Mouse (Mus musculus) CH12.LX (cell line): ENCODE measurements at regions not wholly inside any gene's neighbourhood (a gene's known extent, or its start where the extent isn't known, plus 50 kb on each side); places are given as distances from the start of the nearest gene placed in this dataset.

Experiments used
- DNase-seq: peaks from one replicate; pipeline ENCODE4 v3.0.0-alpha.2; 2013; ENCODE audit errors: extremely low read depth
- H3K27ac ChIP-seq: 2 replicates; pipeline ENCODE4 v1.5.1; 2012; ENCODE audit warnings: low read depth, mild to moderate bottlenecking, control low read depth, moderate library complexity; ENCODE audit not compliant: insufficient read depth
- H3K27me3 ChIP-seq: replicated peaks from 2 replicates; pipeline ENCODE3; 2012; ENCODE audit warnings: inconsistent platforms
- H3K36me3 ChIP-seq, 2 experiments: replicated peaks in 1 of 2; 2 replicates each; pipeline versions ENCODE3 to v1.6.1; 2012; ENCODE audit warnings: inconsistent platforms in 1 of 2, low read length in 1 of 2, mild to moderate bottlenecking in 1 of 2, mixed read lengths in 1 of 2, moderate library complexity in 1 of 2; ENCODE audit not compliant: control insufficient read depth in 1 of 2, insufficient read depth in 1 of 2
- H3K4me1 ChIP-seq, 2 experiments: 2 replicates each; pipeline ENCODE4 v1.6.1; 2012; ENCODE audit warnings: inconsistent platforms in 1 of 2, moderate library complexity in 1 of 2; ENCODE audit not compliant: insufficient read depth in 2 of 2, control insufficient read depth in 1 of 2
- H3K4me2 ChIP-seq: 2 replicates; pipeline ENCODE4 v1.6.1; 2012; ENCODE audit warnings: low read depth, mild to moderate bottlenecking, control low read depth; ENCODE audit not compliant: poor library complexity, insufficient read depth, severe bottlenecking
- H3K4me3 ChIP-seq, 3 experiments: fragments of 150-350 bp in 1 of 3; sonication (generic) in 1 of 3; replicated peaks in 1 of 3; 2 replicates each; pipeline versions ENCODE3 to v1.5.1; 2011 to 2012; ENCODE audit warnings: low read depth in 2 of 3, low read length in 2 of 3, mild to moderate bottlenecking in 2 of 3, moderate library complexity in 2 of 3, control low read depth in 1 of 3, improper control_type of control experiment in 1 of 3, inconsistent platforms in 1 of 3, mixed read lengths in 1 of 3; ENCODE audit not compliant: poor library complexity in 1 of 3
- H3K79me2 ChIP-seq: replicated peaks from 2 replicates; pipeline ENCODE4 v1.6.1; 2012; ENCODE audit warnings: mild to moderate bottlenecking, moderate library complexity; ENCODE audit not compliant: control insufficient read depth, poor library complexity, insufficient read depth, severe bottlenecking; ENCODE audit errors: extremely low read depth
- H3K9ac ChIP-seq: 2 replicates; pipeline ENCODE4 v1.6.1; 2012; ENCODE audit warnings: low read depth, mild to moderate bottlenecking, control low read depth, moderate library complexity; ENCODE audit not compliant: insufficient read depth
- H3K9me3 ChIP-seq: replicated peaks from 2 replicates; pipeline ENCODE3; 2012; ENCODE audit warnings: low read length, inconsistent platforms, mixed read lengths
- CHD1 ChIP-seq: IDR thresholded peaks from 2 replicates; pipeline ENCODE4 v1.6.1; 2012; ENCODE audit warnings: low read depth, low read length, improper control_type of control experiment, inconsistent platforms
- E2F4 ChIP-seq: IDR thresholded peaks from 2 replicates; pipeline ENCODE4 v1.6.1; 2011; ENCODE audit warnings: low read depth, low read length, improper control_type of control experiment; ENCODE audit not compliant: insufficient replicate concordance
- EP300 ChIP-seq: IDR thresholded peaks from 2 replicates; pipeline ENCODE4 v1.6.1; 2011; ENCODE audit warnings: low read length, improper control_type of control experiment
- GABPA ChIP-seq: IDR thresholded peaks from 2 replicates; pipeline ENCODE4 v1.6.1; 2012; ENCODE audit warnings: low read depth, low read length, improper control_type of control experiment, inconsistent platforms; ENCODE audit not compliant: insufficient replicate concordance
- HCFC1 ChIP-seq: IDR thresholded peaks from 2 replicates; pipeline ENCODE4 v1.6.1; 2012; ENCODE audit warnings: low read depth, mild to moderate bottlenecking, inconsistent platforms, low read length, improper control_type of control experiment
- JUN ChIP-seq: IDR thresholded peaks from 2 replicates; pipeline ENCODE4 v1.6.1; 2011; ENCODE audit warnings: low read depth, mild to moderate bottlenecking, low read length, improper control_type of control experiment, moderate library complexity; ENCODE audit not compliant: insufficient read depth
- JUND ChIP-seq: conservative IDR thresholded peaks from 2 replicates; pipeline ENCODE4 v1.6.1; 2011; ENCODE audit warnings: low read depth, low read length, improper control_type of control experiment
- MAFK ChIP-seq: IDR thresholded peaks from 2 replicates; pipeline ENCODE4 v1.6.1; 2011; ENCODE audit warnings: low read length, improper control_type of control experiment; ENCODE audit not compliant: insufficient replicate concordance
- MAZ ChIP-seq: IDR thresholded peaks from 2 replicates; pipeline ENCODE4 v1.6.1; 2012; ENCODE audit warnings: low read depth, mild to moderate bottlenecking, inconsistent platforms, low read length, improper control_type of control experiment, moderate library complexity
- MXI1 ChIP-seq: IDR thresholded peaks from 2 replicates; pipeline ENCODE4 v1.6.1; 2011; ENCODE audit warnings: mild to moderate bottlenecking, low read depth, low read length, improper control_type of control experiment
- NELFE ChIP-seq: IDR thresholded peaks from 2 replicates; pipeline ENCODE4 v1.6.1; 2011; ENCODE audit warnings: low read depth, low read length, improper control_type of control experiment
- PAX5 ChIP-seq: IDR thresholded peaks from 2 replicates; pipeline ENCODE4 v1.6.1; 2012; ENCODE audit warnings: low read length, inconsistent platforms, mixed read lengths
- POLR2A ChIP-seq: IDR thresholded peaks from 2 replicates; pipeline ENCODE4 v1.6.1; 2011; ENCODE audit warnings: low read depth, mild to moderate bottlenecking, improper control_type of control experiment, low read length
- POLR2AphosphoS2 ChIP-seq: IDR thresholded peaks from 2 replicates; pipeline ENCODE4 v1.6.1; 2011; ENCODE audit warnings: low read depth, low read length, improper control_type of control experiment
- RAD21 ChIP-seq: IDR thresholded peaks from 2 replicates; pipeline ENCODE4 v1.6.1; 2011; ENCODE audit warnings: low read depth, mild to moderate bottlenecking, low read length, improper control_type of control experiment, moderate library complexity
- SIN3A ChIP-seq: IDR thresholded peaks from 2 replicates; pipeline ENCODE4 v1.6.1; 2012; ENCODE audit warnings: low read length, improper control_type of control experiment, inconsistent platforms
- TBP ChIP-seq: conservative IDR thresholded peaks from 2 replicates; pipeline ENCODE4 v1.6.1; 2011; ENCODE audit warnings: low read depth, low read length, improper control_type of control experiment
- USF2 ChIP-seq: conservative IDR thresholded peaks from 2 replicates; pipeline ENCODE4 v1.6.1; 2011; ENCODE audit warnings: low read depth, low read length, improper control_type of control experiment
- ZC3H11A ChIP-seq: IDR thresholded peaks from 2 replicates; pipeline ENCODE4 v1.6.1; 2012; ENCODE audit warnings: low read depth, mild to moderate bottlenecking, inconsistent platforms, low read length, improper control_type of control experiment
- ZKSCAN1 ChIP-seq: IDR thresholded peaks from 2 replicates; pipeline ENCODE4 v1.6.1; 2012; ENCODE audit warnings: low read depth, inconsistent platforms, low read length, improper control_type of control experiment, borderline replicate concordance
- ZNF384 ChIP-seq: IDR thresholded peaks from 2 replicates; pipeline ENCODE4 v1.6.1; 2012; ENCODE audit warnings: low read depth, low read length, improper control_type of control experiment, inconsistent platforms
- dilution Hi-C: fragments of 300-500 bp; cut with MboI; formaldehyde crosslinking; loops from 2 replicates; pipeline ENCODE4 v1.14.3; 2020; ENCODE audit warnings: low sequenced_read_pairs; ENCODE audit not compliant: extremely low pct_unique_long_range_greater_than_20kb, extremely low pct_ligation_motif_present
- in situ Hi-C: fragments of 300-500 bp; cut with MboI; formaldehyde crosslinking; loops from 3 replicates; pipeline ENCODE4 v1.14.3; 2019; ENCODE audit warnings: low sequenced_read_pairs, low pct_ligation_motif_present, low pct_unique_long_range_greater_than_20kb, mixed read lengths

GRCm38 (mm10) chr9:43988981-43989860, 54.0 kb upstream of the Thy1 start:
- in situ Hi-C loops = no loop called here
- H3K4me1 ChIP-seq = no peaks in the 10 kb centered on the region

GRCm38 (mm10) chr9:43990124-43990523, 53.1 kb upstream of the Thy1 start:
- H3K4me3 ChIP-seq = no peak overlapping the region
- DNase-seq = no peak
- in situ Hi-C loops = no loop called here
- TF ChIP-seq POLR2AphosphoS2 = no peak
- no peak for TF ChIP-seq MXI1
- TF ChIP-seq NELFE = no peak
- no peak for TF ChIP-seq RAD21
- no peak for TF ChIP-seq ZNF384
- peaks cover 2% of the 10 kb centered on the region for H3K9me3 ChIP-seq
- no peaks in the 10 kb centered on the region for H3K79me2 ChIP-seq
- H3K4me2 ChIP-seq = no peak overlapping the region
- no peaks in the 10 kb centered on the region for H3K4me1 ChIP-seq
- H3K27ac ChIP-seq = no peak overlapping the region
- peaks cover 85% of the 10 kb centered on the region for H3K27me3 ChIP-seq
- H3K36me3 ChIP-seq = no peaks in the 10 kb centered on the region
- dilution Hi-C loops = no loop called here
- H3K9ac ChIP-seq = no peak overlapping the region

More at GRCm38 (mm10) chr9:43988981-43989860, 54.0 kb upstream of the Thy1 start:
- no peaks in the 10 kb centered on the region for H3K9me3 ChIP-seq
- dilution Hi-C loops = no loop called here
- H3K9ac ChIP-seq = no peak overlapping the region
- peaks cover 84% of the 10 kb centered on the region for H3K27me3 ChIP-seq
- no peak overlapping the region for H3K4me2 ChIP-seq
- H3K79me2 ChIP-seq = no peaks in the 10 kb centered on the region
- H3K27ac ChIP-seq = no peak overlapping the region
- no peak for DNase-seq
- no peak overlapping the region for H3K4me3 ChIP-seq
- no peak for TF ChIP-seq MAZ
- no peak for TF ChIP-seq EP300
- no peak for TF ChIP-seq SIN3A
- TF ChIP-seq MAFK = 0 out of 2 replicates have a peak, but pooled peaks have one; percentile 58
- TF ChIP-seq NELFE = no peak
- TF ChIP-seq TBP = no peak
- H3K36me3 ChIP-seq = no peaks in the 10 kb centered on the region

- no peak overlapping the region for H3K4me2 ChIP-seq
- in situ Hi-C loops (no loop called here), dilution Hi-C loops (no loop called here)
- no peak overlapping the region for H3K9ac ChIP-seq
- H3K4me3 ChIP-seq = no peak overlapping the region
- no peak overlapping the region for H3K27ac ChIP-seq
- no peaks in the 10 kb centered on the region for H3K4me1 ChIP-seq
- no peaks in the 10 kb centered on the region; the same call in 1 of the 2 replicates for H3K79me2 ChIP-seq
- no peaks in the 10 kb centered on the region for H3K36me3 ChIP-seq
- H3K27me3 ChIP-seq = peaks cover 84% of the 10 kb centered on the region
- TF ChIP-seq SIN3A (no peak), TBP (no peak), JUN (no peak), JUND (no peak), PAX5 (no peak), ZC3H11A (no peak), POLR2A (no peak), E2F4 (no peak), HCFC1 (no peak), CHD1 (no peak), USF2 (no peak), ZKSCAN1 (no peak), POLR2AphosphoS2 (no peak), GABPA (no peak)
- H3K9me3 ChIP-seq = peaks cover 2% of the 10 kb centered on the region
- no peak for DNase-seq
These were observed 49.8 kb upstream of the Thy1 start for GRCm38 (mm10) chr9:43993221-43993976.
